Mouse (Mus musculus) cerebellum, adult 2 months (tissue): ENCODE data around the gene Dennd1a. TPM values are rescaled to one million over a fixed set of nuclear protein-coding genes. Genes with fewer than 3 reads are reported as not detected.

ENCODE experiments used
- DNase-seq, 2 experiments: peaks; one replicate each; pipeline ENCODE4 v3.0.0; 2021
- H3K27ac ChIP-seq: fragments of 200-500 bp; 2 replicates; pipeline ENCODE4 v1.5.1; 2012; ENCODE audit warnings: low read length, control low read depth, inconsistent platforms; ENCODE audit not compliant: insufficient read depth
- H3K27me3 ChIP-seq: fragments of 200-500 bp; 2 replicates; pipeline ENCODE4 v1.6.1; 2012; ENCODE audit warnings: inconsistent platforms, mild to moderate bottlenecking, low read length, moderate library complexity; ENCODE audit not compliant: control insufficient read depth, insufficient read depth
- H3K4me1 ChIP-seq: fragments of 200-500 bp; 2 replicates; pipeline ENCODE4 v1.6.1; 2011; ENCODE audit warnings: low read length; ENCODE audit not compliant: control insufficient read depth, insufficient read depth
- H3K4me3 ChIP-seq: fragments of 200-500 bp; replicated peaks from 2 replicates; pipeline ENCODE3; 2011; ENCODE audit warnings: mild to moderate bottlenecking, low read depth, low read length, control low read depth; ENCODE audit not compliant: insufficient read depth
- CTCF ChIP-seq: fragments of 200-500 bp; IDR thresholded peaks from 2 replicates; pipeline ENCODE4 v1.5.1; 2011; ENCODE audit warnings: low read depth, mild to moderate bottlenecking, control low read depth, low read length, moderate library complexity, borderline replicate concordance; ENCODE audit not compliant: insufficient read depth
- POLR2A ChIP-seq: fragments of 200-500 bp; IDR thresholded peaks from 2 replicates; pipeline ENCODE4 v1.6.1; 2011; ENCODE audit warnings: low read length, control low read depth, borderline replicate concordance; ENCODE audit not compliant: insufficient read depth
- WGBS: fragments of 180-500 bp; shearing (Covaris S2); methylation state at CpG from one replicate; pipeline ENCODE4 v1.1.7; 2018; 5-methylcytosine and 5-hydroxymethylcytosine counted together
- polyA plus RNA-seq: library from polyadenylated mRNA; depleted of rRNA; stranded (reverse); fragments of >200 nt; gene quantifications from 2 replicates; pipeline ENCODE4 v1.2.3, GENCODE M21; 2012; rRNA removed

Gene Dennd1a
- 38.0 and 39.7 TPM in 2 replicates for polyA plus RNA-seq

DNA sequence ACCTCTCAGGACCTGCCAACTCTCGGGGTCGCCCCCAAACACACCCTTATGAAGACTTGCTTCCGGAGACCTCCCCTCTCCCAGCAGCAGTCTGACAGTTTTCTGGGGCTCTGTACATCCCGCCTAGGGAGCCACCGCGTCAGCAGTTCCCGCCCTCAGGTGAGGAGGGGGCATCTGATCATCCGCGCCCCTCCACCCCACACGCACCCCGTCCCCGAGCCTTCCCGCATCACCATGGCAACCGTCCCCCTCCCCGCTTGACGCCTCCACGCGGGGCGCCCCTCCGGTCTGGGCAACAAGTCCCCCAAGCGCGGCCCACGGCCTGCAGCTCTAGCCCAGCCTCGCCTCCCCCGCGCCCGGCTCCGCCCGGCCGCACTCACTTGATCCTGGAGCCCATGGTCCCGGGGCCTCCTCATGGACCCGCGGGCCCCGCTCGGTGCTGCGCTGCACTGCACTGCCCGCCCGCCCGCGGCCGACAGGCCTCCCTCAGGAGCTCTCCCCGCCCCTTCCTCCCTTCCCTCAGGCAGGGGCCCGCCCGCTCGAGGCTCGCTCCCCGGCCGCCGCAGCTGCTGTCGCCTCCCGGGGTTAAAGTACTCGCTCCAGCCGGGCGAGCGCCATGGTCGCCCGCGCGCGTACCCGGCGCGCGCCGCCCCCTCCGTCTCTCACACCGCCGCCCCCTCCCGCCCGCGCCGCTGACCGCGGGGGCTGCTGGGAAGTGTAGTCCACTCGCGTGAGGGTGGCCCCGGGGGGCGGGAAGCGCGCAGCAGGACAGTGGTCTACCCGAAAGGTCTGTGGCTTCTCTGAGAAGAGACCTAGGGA is at the start of gene Dennd1a:
Gene Dennd1a (minus strand): TSS at position 658 of the 819 bp plus-strand sequence.
- H3K4me3 ChIP-seq, result peak within 1 kb of the TSS; percentile 83
- H3K27ac ChIP-seq, result peak within 1 kb of the TSS; percentile 9; the same call in 1 of the 2 replicates
- TF ChIP-seq CTCF (no peak), POLR2A (0 out of 2 replicates have a peak, but pooled peaks have one; percentile 51)
- DNase-seq, result peak; percentile 86 to 88
- under 1% methylated on average over 80 of the region's 81 CpGs for WGBS
- H3K27me3 ChIP-seq, result no peaks in the 10 kb centered on the region
- H3K4me1 ChIP-seq, result peaks cover 2% of the 10 kb centered on the region; the same call in 1 of the 2 replicates

DNA sequence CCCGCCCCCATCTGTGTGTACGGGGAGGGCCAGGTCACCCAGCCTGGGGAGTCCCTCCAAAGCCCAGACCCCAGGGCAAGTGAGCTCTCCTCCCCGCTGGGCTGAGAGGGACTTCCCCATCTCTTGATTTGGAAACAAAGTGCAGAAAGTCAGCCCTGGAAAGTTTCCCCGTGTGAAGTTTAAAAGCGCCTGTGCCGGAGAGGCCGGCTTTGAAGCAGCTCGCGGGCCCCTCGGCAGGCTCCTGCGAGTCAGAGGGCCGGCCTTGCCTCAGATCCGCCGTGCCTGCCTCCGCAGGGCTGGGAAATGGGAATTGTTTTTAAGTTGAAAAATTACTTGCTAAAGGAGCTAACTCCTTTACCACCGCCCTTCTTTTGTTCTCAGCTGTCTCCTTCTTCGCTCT is 49.4 kb upstream of the Dennd1a start:
- Histone ChIP-seq H3K4me3 (no peak overlapping the region), H3K27ac (no peak overlapping the region), H3K27me3 (peaks cover 10% of the 10 kb centered on the region; the same call in 1 of the 2 replicates), H3K4me1 (no peaks in the 10 kb centered on the region; the same call in 1 of the 2 replicates)
- no peak for DNase-seq
- 14% methylated on average over 17 of the region's 17 CpGs for WGBS
- TF ChIP-seq POLR2A (no peak), CTCF (no peak)

- Histone ChIP-seq H3K27ac (no peak overlapping the region), H3K4me3 (no peak overlapping the region), H3K4me1 (no peaks in the 10 kb centered on the region), H3K27me3 (peaks cover 1% of the 10 kb centered on the region; the same call in 1 of the 2 replicates)
- TF ChIP-seq POLR2A (no peak), CTCF (no peak)
- DNase-seq, result no peak
- 37% methylated on average over 7 of the region's 7 CpGs for WGBS
Measured at GRCm38 (mm10) chr2:38333586-38334119, 46.5 kb upstream of the Dennd1a start.

- 50% methylated on average over 1 of the region's 1 CpGs for WGBS
- no peaks in the 10 kb centered on the region for H3K4me1 ChIP-seq
- no peaks in the 10 kb centered on the region for H3K27me3 ChIP-seq
- no peak overlapping the region for H3K4me3 ChIP-seq
- DNase-seq, result no peak
- no peak for TF ChIP-seq CTCF
- no peak for TF ChIP-seq POLR2A
- no peak overlapping the region for H3K27ac ChIP-seq
Measured at GRCm38 (mm10) chr2:38326671-38327070, 39.5 kb upstream of the Dennd1a start.

- H3K27ac ChIP-seq, result no peak overlapping the region
- H3K27me3 ChIP-seq, result no peaks in the 10 kb centered on the region
- H3K4me3 ChIP-seq, result no peak overlapping the region
- 65% methylated on average over 8 of the region's 8 CpGs for WGBS
- DNase-seq, result no peak
- TF ChIP-seq POLR2A, result no peak
- no peak for TF ChIP-seq CTCF
- no peaks in the 10 kb centered on the region for H3K4me1 ChIP-seq
Measured at GRCm38 (mm10) chr2:38323380-38323779, 36.2 kb upstream of the Dennd1a start.

- no peak overlapping the region for H3K27ac ChIP-seq
- WGBS, result 51% methylated on average over 4 of the region's 4 CpGs
- H3K4me1 ChIP-seq, result no peaks in the 10 kb centered on the region
- H3K4me3 ChIP-seq, result no peak overlapping the region
- no peak for DNase-seq
- TF ChIP-seq CTCF (no peak), POLR2A (no peak)
- no peaks in the 10 kb centered on the region for H3K27me3 ChIP-seq
Measured at GRCm38 (mm10) chr2:38320911-38321310, 33.7 kb upstream of the Dennd1a start.

DNA sequence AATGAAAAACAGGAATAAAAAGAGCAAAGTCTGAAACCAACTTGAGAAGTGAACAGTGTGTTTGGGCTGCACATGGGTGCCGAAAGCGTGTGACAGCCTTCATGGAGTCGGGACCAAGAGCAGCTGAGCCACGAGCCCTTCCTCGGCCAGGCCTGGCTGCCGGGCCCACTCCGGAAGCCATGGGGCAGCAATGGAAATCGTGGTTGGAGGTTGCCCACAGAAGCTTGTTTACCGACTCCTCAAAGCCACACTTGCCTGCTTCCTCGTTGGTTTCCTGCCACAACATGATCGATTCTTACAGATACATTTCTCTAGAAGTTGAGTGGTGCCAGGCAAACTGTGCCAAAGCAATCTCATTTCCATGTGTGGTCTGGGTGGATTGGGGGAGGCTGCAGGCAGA is 31.9 kb upstream of the Dennd1a start:
- no peak overlapping the region for H3K4me3 ChIP-seq
- H3K4me1 ChIP-seq, result no peaks in the 10 kb centered on the region
- no peak for DNase-seq
- no peak overlapping the region for H3K27ac ChIP-seq
- WGBS, result 85% methylated on average over 11 of the region's 11 CpGs
- no peaks in the 10 kb centered on the region for H3K27me3 ChIP-seq
- no peak for TF ChIP-seq POLR2A
- no peak for TF ChIP-seq CTCF

DNA sequence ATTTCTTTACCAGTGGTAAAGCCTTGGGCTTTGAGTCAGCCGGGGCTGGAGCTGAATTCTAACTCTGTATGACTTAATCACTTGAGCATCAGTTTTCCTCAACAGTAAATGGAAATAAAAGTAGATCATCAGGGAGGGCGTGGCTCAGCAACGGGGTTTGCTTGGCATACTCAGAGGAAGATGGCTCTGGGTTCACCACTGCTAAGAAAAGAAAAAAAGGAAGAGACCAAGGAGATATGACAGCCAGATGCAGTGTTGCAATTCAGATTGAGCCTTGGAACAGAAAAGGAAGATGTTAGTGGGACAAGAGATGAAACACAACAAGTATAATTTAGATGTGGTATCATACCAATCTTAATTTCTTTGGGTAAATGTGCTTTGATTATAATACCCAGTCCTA is 26.2 kb upstream of the Dennd1a start:
- no peaks in the 10 kb centered on the region for H3K4me1 ChIP-seq
- H3K27ac ChIP-seq, result no peak overlapping the region
- no peak for DNase-seq
- TF ChIP-seq POLR2A, result no peak
- no peak for TF ChIP-seq CTCF
- 55% methylated on average over 3 of the region's 3 CpGs for WGBS
- no peaks in the 10 kb centered on the region for H3K27me3 ChIP-seq
- H3K4me3 ChIP-seq, result no peak overlapping the region
